Mouse (Mus musculus) bone marrow macrophage, adult 2 months (primary cell): ENCODE measurements around the gene Rab6a. TPM values are rescaled to one million over a fixed set of nuclear protein-coding genes. Genes with fewer than 3 reads are reported as not detected.

ENCODE experiments used
- H3K27ac ChIP-seq: 2 replicates; pipeline ENCODE4 v1.5.1; 2012; ENCODE audit warnings: low read depth, low read length; ENCODE audit not compliant: insufficient read depth
- H3K4me1 ChIP-seq: 2 replicates; pipeline ENCODE4 v1.6.1; 2012; ENCODE audit warnings: low read length; ENCODE audit not compliant: control insufficient read depth, insufficient read depth
- H3K4me3 ChIP-seq: 2 replicates; pipeline ENCODE4 v1.5.1; 2012; ENCODE audit warnings: mild to moderate bottlenecking, low read length, moderate library complexity; ENCODE audit not compliant: insufficient read depth
- CTCF ChIP-seq: IDR thresholded peaks from 2 replicates; pipeline ENCODE4 v1.5.1; 2012; ENCODE audit warnings: low read depth, mild to moderate bottlenecking, low read length, moderate library complexity
- POLR2A ChIP-seq: IDR thresholded peaks from 2 replicates; pipeline ENCODE4 v1.6.1; 2012; ENCODE audit warnings: mild to moderate bottlenecking, low read depth, low read length, borderline replicate concordance
- polyA plus RNA-seq: library from polyadenylated mRNA; stranded (reverse); fragments of >200 nt; gene quantifications from 2 replicates; pipeline ENCODE4 v1.2.4, GENCODE M21; 2012; ENCODE audit not compliant: missing spikeins, insufficient read depth, insufficient read length

Gene Rab6a
- polyA plus RNA-seq, 1 experiment: 74.1 TPM

DNA sequence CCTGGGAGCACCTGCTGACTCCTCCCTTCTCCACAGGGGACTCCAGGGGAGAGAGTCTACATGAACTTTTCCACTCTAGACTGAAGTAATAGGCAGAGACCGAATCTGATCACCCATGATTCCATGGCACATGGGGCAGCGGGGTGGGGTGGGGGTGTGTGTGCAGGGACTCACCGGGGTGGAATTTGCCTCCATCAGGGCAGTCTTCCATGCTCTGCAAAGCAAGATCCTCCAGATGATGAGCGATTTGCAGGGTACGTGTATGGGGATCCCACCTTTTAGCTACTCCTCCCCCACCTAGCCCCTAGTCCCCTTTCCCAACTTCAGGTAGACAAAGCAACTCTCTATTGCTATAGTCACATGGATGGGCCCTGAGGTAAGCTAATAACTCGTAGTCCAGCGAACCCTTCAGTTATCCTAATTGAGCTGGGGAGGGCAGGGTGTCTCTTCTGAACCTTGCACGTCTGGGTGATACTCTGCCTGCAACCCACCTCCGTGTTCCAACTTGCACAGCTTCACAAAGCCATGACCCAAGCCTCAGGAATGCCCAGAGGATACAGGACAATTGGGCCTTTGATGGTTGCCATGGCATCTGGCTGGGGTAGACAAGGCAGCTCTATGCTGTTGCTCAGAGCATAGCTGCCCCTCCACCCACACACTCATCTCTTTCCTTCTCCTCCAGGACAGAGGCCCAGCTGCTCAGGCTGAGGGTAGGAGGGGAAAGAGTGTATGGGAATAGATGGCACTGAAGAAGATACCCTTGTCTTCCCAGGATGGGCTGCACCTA, 46.5 kb downstream of the Rab6a start:
- Histone ChIP-seq H3K4me3 (no peak overlapping the region), H3K27ac (no peak overlapping the region), H3K4me1 (no peaks in the 10 kb centered on the region)
- TF ChIP-seq POLR2A: no peak
- TF ChIP-seq CTCF: no peak

DNA sequence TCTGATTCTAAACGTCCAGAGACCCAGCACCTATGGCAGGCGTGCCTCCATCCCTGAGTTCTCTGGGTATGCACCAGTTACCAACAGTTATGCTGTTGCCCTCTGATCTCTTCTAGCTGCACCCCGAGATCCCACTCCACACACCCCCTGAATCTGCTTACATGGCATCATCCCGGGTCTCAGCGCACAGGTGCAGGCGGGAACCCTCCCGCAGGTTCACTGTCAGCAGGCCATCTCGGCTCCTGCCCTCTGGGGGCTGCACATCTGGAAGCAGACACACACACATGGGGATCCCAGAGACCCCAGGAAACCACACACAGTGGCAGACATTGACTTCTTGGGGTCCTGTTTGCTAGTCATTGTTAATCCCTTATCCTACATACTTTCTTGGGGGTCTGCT, 47.2 kb downstream of the Rab6a start:
- H3K4me1 ChIP-seq: no peaks in the 10 kb centered on the region
- H3K4me3 ChIP-seq: no peak overlapping the region
- TF ChIP-seq CTCF (no peak), POLR2A (no peak)
- H3K27ac ChIP-seq: no peak overlapping the region

DNA sequence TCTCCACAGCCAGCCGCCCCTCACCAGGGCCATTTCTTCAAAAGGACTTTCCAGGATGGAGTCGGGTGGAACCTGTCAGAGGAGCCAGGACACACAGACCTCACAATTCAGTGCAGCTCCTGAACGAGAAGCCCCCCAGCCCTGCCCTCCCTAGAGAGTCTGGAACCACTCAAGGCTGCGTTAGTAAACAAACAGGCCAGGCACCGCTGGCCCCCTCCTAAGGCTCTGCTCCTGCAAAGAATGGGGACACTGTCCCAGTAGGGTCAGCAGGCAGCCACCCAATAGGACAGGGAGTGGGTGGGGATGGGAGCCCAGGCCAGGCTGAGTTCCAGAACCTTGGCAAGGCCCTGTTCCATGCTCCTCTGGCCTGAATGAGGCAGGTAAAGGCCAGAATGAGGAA, 49.5 kb downstream of the Rab6a start:
- TF ChIP-seq CTCF (no peak), POLR2A (no peak)
- Histone ChIP-seq H3K4me1 (peaks cover 7% of the 10 kb centered on the region), H3K27ac (no peak overlapping the region), H3K4me3 (no peak overlapping the region)

DNA sequence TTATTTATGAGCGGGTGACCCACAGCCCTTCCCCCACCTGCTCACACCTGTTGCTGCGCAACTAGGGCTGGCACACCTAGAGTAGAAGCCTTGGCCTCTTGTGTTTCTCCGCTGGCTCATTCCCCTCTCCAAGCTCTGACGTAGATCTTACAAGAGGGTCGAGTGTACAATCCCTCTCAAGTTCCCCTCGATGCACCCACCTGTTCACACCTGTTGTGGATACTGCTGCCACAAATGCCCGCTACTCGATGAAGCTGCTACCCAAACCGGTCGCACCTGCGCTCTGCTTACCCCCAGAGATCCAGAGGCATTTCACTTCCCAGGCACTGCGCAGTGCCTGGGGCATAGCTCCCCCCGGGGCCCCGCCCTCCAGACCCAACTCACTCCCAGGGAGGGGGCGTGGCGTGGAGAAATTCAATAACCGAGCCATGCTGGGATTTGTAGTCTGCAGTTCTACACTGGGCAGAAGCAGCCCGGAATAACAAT, 50.9 kb downstream of the Rab6a start:
- TF ChIP-seq CTCF: no peak
- TF ChIP-seq POLR2A: no peak
- Histone ChIP-seq H3K4me3 (no peak overlapping the region), H3K27ac (no peak overlapping the region), H3K4me1 (peaks cover 10% of the 10 kb centered on the region)

DNA sequence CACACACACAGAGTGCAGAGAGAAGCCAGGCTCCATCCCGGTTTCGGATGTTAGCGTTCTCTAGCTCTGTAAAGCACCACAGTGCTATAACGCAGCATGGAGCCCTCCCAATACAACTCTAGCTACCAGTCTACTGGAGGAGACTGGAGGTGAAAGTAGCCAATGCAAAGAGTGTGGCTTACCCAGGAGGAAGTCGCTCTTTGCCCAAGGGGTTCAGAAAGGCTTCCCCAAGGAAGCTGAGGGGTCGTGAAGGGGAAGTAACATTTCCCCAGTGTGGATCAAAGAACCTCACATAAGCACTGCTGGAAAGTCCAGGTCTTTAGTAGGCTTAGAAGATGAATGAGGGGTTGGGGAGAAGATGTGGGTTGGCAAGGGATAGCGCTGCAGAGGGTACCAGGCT, 54.1 kb downstream of the Rab6a start:
- Histone ChIP-seq H3K4me1 (peaks cover 13% of the 10 kb centered on the region), H3K27ac (no peak overlapping the region), H3K4me3 (no peak overlapping the region)
- TF ChIP-seq POLR2A (no peak), CTCF (no peak)

DNA sequence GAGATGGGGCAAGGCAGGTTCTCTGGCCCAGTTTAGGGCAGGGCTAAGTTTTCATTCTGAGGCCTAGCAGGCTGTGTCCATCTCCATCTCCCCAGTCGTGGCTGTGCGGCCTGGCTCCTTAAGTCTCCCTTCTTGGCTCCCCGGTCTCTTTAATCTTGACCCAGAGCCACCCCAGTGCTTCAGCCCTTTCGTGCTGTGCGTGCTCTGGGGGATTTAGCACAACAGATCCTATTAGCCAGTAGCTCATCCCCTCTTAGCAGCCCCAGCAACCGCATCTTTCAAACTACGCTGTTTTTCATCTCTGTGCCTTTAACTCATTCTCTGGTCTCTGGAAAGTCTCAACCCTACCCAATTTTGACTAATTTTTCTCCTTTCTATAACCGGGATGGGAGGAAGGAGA, 55.0 kb downstream of the Rab6a start, which contains the start of gene Plekhb1:
TSS of gene Plekhb1 (minus strand) at position 184 of the 400 bp plus-strand sequence.
- H3K4me3 ChIP-seq: no peak within 1 kb of the TSS
- TF ChIP-seq CTCF (no peak), POLR2A (no peak)
- H3K4me1 ChIP-seq: peaks cover 13% of the 10 kb centered on the region
- no peak within 1 kb of the TSS for H3K27ac ChIP-seq

DNA sequence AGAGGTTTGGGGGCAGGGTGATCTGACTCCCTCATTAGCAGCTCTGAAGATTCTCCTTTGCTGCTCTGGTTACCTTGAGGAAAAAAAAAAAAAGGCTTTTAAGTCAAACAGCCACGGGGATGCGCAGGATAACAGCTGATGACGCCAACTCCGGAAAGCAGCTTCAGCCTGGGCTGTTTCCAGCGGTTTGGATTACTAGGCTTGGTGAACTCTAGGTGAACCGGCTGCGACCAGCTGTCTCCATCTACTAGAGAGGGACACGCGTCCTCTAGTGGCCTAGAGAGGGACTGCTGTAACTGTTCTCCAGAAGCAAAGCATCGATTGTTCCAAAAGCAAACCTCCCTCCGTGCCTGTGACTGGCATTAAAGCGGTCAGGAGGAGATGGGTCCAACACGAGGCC, 56.0 kb downstream of the Rab6a start:
- Histone ChIP-seq H3K4me3 (no peak overlapping the region), H3K4me1 (peaks cover 13% of the 10 kb centered on the region), H3K27ac (no peak overlapping the region)
- TF ChIP-seq POLR2A (no peak), CTCF (peak; percentile 85)

DNA sequence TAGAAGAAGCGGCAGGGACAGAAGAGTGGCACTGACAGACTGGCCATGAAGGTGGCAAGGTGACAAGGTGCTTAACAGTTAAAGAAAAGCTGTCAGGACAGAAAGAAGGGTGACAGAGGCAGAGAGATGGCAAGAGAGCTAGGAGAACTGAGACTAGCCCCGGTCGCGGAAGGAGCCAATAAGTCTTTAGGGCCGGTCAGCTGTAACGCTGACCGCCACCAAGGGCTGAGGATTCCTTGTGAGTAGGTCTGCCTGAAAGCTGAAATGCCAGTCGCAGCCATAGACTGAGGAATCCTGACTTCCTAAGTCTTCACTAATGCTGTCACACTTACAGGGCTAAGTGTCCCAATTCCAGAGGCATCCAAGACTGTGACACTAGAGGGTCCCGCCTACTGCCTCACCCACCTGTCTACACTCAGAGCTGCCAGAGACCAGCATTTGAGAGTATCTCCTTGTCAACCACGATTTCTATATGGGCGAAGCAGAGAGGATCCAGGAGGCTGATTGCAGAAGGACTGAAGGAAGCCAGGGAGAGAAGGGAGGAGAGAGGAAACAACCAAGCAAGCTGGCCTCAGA, 56.6 kb downstream of the Rab6a start:
- Histone ChIP-seq H3K4me3 (no peak overlapping the region), H3K4me1 (peaks cover 13% of the 10 kb centered on the region), H3K27ac (no peak overlapping the region)
- no peak for TF ChIP-seq POLR2A
- no peak for TF ChIP-seq CTCF

DNA sequence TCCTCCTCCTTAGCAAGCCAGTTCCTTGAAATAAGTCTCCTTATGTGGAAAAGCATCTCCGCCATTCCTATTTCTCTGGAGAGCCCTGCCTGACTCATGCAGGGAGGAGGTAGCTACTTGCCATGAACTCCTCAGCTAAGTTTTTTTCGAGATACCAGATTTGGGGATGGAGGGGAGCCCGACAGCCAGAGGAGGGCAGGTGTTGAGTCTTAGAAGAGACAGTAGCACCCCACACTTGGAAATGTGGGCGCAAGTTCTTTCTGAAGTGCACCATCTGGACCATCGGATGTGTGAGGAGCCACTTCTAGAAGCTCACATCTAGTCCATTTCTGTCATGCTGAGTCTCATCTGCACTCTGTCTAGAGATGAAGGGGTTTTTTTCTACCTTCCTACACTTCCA, 63.4 kb downstream of the Rab6a start:
- Histone ChIP-seq H3K27ac (no peak overlapping the region), H3K4me1 (no peaks in the 10 kb centered on the region), H3K4me3 (no peak overlapping the region)
- no peak for TF ChIP-seq POLR2A
- TF ChIP-seq CTCF: no peak

DNA sequence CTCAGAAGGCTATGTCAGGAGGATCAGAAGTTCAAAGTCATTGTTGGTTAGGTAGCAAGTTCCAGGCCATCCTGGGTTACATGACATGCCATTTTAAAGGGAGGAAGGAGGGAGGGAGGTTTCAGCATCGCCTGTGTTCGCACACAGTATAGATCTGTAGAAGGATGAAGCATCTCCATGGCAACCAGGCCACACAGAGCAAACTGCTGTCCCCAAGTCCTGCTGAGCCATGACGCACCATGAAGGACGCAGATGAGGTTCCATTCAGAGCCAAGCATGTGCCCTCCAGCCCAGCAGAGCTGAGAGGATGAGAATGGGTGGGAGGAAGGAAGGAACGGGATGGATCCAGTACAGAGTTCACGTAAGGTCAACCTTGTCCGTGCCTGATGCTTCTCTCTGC, 66.2 kb downstream of the Rab6a start:
- no peak overlapping the region for H3K27ac ChIP-seq
- no peaks in the 10 kb centered on the region for H3K4me1 ChIP-seq
- no peak overlapping the region for H3K4me3 ChIP-seq
- no peak for TF ChIP-seq POLR2A
- no peak for TF ChIP-seq CTCF
